Mouse (Mus musculus): ENCODE measurements around the gene Taar9. TPM values are rescaled to one million over a fixed set of nuclear protein-coding genes. Genes with fewer than 3 reads are reported as not detected.
"Not testable (repeated sequence)": the region's sequence is repeated elsewhere in the genome, so short reads cannot be mapped to it uniquely, and the experiment has no call there.

Taar9 gene
- polyA plus RNA-seq (2012; rRNA removed), result not detected in 2 replicates

DNA sequence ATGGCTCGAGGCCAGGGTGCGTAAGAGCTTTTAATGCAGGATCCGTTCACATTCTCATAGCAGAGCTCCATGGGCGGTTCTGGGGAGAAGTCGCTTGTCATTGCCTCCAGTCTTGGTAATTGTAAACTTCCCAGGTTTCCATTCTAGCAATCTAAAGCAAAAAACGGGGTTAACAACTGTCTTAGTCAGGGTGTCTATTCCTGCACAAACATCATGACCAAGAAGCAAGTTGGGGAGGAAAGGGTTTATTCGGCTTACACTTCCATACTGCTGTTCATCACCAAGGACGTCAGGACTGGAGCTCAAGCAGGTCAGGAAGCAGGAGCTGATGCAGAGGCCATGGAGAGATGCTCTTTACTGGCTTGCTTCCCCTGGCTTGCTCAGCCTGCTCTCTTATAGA lies at the start of gene Taar9:
Gene Taar9 (minus strand): TSS at position 101 of the 400 bp plus-strand sequence.
- not testable (repeated sequence) for DNase-seq (ENCODE audit: low spot score)

DNA sequence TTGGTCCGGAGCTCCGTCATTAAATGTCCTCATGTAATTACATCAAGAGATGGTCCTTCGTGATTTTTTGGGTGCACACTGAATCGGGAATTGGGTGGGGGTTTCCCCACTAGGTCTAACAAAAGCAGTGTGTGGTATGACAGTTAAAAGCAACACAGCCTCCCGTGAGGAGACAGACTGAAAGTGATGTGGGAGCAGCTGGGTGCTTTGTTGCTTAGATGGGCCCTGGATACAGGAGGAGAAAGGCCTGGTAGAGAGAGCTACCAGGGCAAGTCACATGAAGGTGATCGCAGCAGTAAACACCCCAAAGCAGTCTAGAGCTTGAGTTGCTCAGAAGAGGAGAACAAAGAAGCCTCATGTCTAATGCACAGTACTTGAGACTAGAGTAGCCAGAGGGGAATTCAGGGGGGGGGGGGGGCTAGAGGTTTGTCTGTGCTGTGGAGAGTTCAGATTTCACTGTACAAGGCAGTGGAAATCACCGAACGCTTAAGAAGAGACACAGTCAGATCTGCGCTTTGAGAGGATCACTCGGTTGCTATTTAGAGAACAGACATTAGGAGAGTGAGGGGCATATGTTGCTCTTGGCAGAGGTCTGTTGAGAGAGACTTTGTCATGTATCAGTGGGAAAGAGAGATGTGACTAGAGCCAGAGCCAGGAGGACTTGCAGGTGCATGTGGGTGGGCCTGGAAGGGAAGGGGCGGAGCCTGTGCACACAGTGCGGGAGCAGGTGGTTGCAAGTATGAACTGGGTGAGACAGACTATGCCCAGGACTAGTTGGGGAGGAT lies 49.3 kb upstream of the Taar9 start:
- no peak for DNase-seq (ENCODE audit: low spot score)

DNA sequence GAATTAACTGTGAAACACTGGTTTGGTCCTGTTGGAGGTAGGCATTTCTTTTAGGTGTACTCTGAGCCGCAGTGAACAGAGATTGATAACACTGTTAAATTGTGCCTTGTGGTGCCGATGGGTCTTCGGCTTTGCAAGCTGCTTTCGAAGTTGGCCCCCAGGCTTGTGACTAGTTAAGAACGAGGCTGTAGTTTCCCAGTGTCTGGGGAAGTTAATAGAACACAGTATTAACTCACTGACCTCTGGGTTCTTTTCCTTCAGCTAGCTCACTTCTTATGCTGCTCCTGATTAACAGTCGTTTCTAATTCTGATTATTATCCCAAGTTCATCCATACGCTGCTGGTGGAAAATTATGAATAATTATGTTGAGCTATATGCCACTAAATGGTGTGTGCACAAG lies 40.8 kb upstream of the Taar9 start:
- no peak for DNase-seq (ENCODE audit: low spot score)

DNA sequence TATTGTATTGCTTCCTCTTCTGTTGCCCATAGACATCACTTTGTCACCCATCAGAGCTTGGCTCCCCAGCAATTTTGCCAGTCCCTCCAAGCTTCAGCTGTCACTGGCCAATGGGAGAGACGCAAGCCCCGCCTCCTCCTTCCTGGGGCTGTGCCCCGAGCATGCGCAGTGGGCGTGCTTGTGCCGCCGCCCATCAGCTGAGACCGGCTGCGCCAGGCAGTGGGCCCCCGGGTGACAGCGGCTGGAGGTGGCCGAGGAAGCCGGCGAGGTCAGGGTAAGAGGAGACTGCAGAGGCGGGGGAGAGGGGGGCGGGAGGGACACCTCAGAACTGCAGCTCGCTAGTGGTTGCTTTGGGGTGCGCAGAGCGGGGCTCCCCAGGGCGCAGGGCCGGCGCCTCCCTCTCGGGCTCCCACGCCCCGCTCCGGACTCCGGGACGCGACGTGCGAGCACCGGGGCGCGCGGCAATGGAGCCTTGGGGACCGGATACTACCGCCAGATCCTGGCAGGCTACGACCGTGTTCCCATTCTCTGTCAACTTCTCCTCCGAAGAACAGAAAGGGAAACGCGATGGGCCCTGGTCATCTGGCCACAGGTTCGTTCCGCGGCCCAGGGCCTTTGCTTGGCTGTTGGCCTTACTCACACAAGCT lies 39.9 kb upstream of the Taar9 start, which contains the start of gene Stx7:
Gene Stx7 (plus strand): TSS at position 168 of the 647 bp plus-strand sequence.
- DNase-seq (ENCODE audit: low spot score), result peak; percentile 87

DNA sequence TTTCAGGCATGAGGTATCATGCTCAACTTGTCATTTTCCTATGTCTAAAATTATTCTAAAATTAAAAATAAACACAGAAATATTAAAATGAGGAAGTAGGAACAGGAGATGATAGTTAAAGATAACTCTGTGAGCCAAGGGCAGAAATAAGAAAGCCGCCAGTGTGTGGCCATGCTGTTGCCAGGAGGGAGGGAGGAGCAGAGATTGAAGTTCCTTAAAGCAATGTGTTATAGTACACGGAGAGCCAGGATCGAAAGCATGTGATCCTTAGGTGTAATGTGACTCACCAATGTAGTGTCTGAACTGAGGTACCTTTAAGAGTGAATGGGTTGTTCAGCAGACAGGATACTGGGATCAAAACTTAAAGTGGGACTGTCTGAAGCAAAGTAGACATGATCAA lies 33.4 kb upstream of the Taar9 start:
- no peak for DNase-seq (ENCODE audit: low spot score)

DNA sequence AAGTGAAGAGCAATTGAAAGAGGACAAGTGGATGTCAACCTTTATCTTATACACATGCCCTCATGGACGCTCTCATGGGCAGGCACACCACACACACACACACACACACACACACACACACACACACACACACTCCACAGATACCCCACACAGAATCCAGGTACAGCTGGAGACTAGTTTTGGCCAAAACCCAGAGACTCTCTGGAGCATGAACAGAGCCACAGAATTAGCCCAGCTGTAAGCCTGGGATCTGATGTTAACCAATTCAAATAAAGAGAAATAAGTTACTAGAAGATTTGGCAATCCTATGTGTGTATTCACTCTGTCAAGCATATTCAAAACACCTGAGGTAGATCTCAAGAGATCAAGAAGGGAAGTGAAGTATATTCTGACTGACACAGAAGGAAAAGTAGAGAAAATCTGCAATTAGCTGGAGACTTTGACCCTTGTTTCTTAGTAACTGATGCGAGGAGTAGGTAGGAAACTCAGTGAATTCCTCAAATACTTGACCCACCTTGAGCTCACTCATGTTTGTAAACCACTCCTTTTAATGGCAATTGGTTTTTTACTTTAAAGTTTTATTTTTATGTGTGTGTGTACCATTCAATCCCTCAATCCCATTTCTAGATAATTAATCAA lies 29.4 kb upstream of the Taar9 start:
- no peak for DNase-seq (ENCODE audit: low spot score)

DNA sequence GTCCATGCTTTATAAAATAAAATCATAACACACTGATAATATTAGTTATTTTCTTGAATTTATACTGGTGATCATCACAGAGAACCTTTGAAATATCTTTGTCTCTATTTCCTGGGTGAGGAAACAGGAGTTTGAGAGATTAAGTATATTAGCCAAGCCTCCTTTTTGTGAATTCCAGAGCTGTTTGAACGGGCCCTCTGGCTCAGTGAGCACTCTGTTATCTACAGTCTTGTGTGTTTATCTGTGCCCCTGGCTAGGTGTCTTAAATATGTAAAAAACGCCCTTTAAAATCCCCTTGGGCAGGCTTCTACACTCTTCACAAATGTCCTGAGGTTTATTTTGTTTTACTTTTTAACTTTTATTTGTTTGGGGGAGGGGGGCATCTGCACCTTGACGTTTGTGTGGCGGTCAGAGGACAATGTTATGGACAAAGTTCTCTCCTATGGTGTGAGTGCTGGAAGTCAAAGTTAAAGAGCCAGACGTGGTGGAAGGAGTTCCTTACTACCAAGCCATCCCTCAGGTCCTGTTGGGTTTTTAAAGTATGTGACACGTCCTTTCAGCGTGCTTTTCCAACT lies 24.8 kb upstream of the Taar9 start:
- DNase-seq (ENCODE audit: low spot score), result no peak

DNA sequence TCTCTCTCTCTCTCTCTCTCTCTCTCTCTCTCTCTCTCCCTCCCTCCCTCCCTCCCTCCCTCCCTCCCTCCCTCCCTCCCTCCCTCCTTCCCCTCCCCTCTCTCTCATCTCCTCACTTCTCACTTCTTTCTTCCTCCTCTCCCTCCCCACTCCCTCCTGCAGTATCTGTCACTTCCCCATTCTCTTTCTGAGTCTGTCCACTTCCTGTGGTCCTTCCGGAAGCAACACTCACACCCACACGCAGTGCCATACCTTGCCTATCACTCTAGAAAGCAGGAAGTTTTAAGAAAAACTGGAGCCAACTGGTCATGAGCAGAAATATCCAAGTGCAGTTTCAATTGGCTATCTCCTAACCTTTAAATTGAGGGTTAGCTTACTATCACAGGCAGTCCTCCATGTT lies 23.8 kb upstream of the Taar9 start:
- DNase-seq (ENCODE audit: low spot score), result no peak

DNA sequence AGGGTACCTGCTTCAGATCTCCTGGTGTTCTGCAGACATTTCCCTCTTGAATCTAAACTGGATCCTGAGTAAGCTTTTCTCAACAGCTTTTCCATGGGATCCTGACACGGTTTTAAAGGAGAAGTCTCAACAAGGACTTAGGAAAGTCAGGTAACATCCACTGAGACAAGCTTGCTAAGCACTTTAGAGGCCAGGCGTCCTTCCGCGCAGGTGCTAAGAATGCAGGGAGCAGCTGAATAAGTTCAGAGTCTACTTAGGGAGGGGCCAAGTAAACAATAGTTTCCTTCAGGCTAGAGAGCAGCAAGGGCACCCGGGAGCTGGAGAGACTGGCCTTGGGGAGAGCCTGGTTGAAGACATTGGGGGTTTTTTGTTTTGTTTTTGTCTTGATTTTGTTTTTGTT lies 22.9 kb upstream of the Taar9 start:
- no peak for DNase-seq (ENCODE audit: low spot score)

DNA sequence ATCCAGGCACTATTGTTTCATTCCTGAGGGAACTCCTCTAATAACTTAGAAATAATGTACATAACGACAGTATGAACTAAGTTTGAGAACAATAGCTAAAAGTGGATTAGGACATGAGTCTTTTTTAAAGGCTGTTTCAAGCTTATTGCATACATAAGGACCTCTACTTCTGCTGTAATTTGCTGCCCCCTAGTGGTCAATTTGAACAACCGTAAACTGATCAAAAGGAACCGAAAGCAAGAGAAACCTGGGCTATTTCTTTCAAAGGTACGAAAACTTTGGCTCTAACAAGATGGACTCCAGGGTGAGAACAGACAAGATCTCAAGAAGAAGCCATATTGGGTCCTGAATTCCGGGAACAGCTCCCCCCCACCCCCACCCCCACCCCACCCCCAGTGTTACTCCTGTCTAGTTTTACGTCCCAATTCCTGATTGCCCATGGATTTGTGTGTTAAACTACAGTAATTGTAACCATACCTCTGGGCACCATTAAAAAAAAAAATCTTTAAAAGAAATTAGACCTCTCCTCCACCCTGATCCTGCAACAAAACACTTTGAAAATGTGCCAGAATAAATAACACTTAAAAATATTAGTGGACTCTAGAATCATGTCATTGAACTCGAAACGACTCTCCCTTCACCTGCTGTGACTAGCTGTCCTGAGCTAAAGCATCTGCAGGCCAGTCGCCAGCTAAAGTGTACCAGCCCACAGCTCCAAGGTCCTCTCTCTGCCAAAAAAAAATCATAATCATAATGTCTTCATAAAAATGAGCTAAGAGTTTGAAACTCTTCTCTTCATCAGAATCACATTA lies 22.3 kb upstream of the Taar9 start:
- no peak for DNase-seq (ENCODE audit: low spot score)

DNA sequence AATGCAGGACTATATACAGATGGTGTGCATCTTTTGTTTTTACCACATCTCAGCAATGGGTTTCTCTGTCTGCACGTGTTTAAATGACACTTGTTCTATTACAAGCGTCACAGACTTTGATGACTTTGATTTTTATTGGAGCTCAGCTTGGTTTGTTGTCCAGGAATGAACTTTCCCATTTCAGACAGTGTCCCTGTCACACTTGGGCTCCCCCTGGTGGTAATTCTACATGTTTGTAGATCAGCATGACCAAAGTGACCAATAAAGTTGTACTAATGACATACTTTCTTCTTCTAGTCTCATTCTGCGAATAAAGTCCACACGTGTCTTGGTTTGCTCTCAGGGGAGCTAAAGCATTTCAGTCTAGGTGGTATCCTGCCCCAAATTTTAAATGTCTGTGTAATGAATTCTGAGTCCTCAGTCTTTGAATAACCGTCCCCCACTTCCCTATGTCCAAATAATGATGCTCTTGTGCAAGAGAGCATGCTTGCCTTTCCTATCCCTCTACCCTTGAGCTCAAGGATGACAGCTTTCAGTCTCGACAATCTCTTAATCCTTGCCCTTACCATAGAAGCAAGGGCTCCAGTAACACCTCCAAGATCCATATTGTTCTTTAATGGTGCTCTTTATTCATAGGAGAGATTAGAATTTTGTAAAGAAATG lies 1.9 kb upstream of the Taar9 start:
- DNase-seq (ENCODE audit: low spot score), result no peak

DNA sequence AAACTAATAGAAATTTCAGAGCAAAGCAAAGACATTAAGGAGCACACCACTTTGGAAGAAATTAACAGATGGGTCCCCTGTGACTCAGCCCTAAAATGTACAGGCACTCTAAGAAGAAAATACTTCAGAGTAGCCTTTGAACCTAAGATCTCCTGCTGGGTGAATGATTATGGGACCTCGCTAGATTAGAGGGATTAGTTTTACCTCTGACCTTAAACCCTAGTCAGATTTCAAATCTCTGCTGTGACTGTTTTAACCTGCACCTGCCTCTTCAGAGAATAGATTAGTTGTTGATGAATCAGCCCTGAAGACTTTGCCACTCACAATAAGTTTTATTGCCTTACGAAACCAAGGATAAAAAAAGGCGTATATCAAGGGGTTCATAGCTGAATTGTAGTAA lies 1.1 kb downstream of the Taar9 start:
- no peak for DNase-seq (ENCODE audit: low spot score)

DNA sequence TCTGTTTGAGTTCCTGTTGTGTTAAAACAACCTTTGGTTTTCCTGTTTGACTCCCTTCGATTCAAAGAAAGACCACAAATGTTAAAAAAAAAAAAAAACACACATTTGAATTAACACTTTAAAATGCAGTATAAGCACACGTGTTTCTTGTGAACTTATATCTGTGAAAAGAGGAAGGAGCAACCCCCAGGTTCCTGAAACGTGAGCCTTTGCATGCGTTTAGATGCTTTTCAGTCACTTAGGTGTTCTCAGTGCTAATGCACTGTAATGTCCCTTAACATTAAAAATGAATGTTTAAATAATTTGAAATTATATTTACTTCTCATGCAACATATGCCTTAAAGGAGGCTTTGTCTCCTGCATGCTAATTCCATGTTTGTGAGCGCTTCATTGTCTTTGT lies 1.6 kb downstream of the Taar9 start:
- no peak for DNase-seq (ENCODE audit: low spot score)

DNA sequence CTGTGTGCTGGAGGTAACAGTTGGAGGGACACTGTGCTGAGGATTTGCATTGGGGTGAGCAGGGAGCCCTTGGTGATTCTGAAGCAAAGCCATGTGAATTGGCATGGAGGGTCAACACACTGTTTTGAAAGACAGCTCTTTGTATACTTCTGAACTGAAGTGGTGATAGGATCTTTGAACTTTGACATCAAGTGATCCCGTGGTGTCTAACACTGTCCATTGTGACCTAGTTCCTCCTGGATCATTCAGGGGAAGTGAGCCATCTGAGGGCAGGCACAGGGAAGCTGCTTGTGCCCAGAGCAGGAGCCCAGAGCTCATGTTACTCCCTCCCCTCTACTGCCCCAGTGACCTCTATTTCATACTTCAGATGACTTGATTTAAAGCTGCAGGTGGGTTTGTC lies 6.0 kb downstream of the Taar9 start:
- not testable (repeated sequence) for DNase-seq (ENCODE audit: low spot score)

DNA sequence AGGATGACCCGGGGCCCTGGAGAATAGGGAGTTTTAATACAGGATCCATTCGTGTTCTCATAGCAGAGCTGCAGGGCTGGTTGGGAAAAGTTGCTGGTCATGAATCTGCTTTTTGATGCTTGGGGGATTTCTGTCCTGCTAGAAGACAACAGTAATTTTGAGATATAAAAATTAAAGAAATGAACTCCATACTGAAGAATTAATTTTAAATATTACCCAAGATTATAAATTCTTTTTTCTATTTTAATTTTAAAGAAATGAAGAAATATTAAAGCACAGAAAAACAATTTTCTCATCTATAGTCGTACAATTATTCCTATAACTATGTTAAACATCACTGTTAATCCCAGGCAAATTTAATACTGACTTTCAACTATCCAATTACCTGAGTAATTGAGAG lies 7.5 kb downstream of the Taar9 start, which contains the start of gene Taar8c:
Gene Taar8c (minus strand): TSS at position 101 of the 400 bp plus-strand sequence.
- DNase-seq (ENCODE audit: low spot score), result not testable (repeated sequence)

DNA sequence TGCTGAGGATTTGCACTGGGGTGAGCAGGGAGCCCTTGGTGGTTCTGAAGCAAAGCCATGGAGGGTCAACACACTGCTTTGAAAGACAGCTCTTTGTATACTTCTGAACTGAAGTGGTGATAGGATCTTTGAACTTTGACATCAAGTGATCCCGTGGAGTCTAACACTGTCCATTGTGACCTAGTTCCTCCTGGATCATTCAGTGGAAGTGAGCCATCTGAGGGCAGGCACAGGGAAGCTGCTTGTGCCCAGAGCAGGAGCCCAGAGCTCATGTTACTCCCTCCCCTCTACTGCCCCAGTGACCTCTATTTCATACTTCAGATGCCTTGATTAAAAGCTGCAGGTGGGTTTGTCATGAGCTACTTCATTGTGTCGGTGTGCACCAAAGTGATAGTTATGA lies 12.3 kb downstream of the Taar9 start:
- DNase-seq (ENCODE audit: low spot score), result not testable (repeated sequence)

DNA sequence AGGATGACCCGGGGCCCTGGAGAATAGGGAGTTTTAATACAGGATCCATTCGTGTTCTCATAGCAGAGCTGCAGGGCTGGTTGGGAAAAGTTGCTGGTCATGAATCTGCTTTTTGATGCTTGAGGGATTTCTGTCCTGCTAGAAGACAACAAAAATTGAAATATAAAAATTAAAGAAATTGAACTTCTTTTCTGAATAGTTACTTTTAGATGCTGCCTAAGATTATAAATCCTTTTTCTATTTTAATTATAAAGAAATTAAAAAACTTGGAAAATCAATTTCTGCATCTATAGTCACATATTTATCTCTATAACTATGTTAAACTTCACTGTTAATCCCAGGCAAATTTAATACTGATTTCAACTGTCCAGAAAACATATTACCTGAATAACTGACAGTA lies 17.1 kb downstream of the Taar9 start, which contains the start of gene Taar8b:
Gene Taar8b (minus strand): TSS at position 101 of the 400 bp plus-strand sequence.
- no peak for DNase-seq (ENCODE audit: low spot score)

DNA sequence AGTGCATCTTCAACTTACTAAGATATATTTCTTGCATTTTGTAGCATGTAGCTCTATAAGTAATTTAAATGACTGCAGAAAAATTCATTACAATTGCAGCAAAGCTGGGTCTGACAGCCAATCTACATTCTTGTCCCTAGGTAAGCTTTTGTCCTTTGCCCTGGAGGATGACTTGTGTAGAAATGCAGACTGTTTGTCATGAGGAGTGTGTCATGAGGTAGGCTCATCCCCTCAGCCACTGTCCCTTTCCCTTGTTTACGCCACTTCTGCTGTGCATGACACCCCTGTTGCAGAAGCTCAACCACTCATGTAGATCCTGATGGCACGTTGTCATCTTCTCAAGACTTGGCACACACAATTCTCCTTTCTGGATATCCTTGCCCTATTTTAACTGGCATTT lies 22.2 kb downstream of the Taar9 start:
- DNase-seq (ENCODE audit: low spot score), result no peak

DNA sequence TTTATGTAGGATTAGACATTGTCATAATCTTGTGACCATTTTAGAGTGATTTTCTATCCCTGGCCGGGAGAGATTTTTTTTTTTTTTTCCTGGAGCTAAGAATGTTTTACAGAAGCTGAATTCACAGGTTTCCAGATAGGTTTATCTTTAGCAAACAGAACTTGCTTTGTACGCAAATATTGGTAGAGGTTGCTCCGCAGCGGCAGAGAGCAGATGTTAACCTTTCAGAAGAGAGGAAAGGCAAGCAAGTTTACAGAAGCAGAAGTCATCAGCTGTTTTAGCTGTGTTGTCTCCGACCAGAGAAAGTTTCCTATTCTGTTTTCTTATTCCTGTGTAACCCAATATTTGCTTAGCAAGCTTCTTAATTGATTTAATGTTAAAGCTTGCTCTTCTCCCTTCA lies 22.8 kb downstream of the Taar9 start:
- no peak for DNase-seq (ENCODE audit: low spot score)

DNA sequence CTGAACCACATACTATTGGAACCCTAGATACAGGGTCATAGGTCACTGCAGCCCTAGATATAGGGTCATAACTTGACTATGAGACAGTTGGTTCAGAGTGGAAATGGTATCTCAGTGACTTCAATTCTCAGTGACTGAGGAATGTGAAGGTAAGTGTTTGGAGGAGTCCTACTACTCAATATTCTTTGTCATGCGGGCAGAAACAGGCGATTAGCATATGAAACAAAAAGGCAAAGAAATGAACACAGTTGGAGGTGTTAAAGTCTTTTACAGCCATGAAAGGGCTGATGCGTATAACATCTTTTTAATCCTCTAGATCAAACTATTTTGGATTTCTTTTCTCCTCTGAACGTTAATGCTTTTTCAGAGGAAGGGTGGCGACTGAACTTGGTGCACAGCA lies 23.4 kb downstream of the Taar9 start:
- DNase-seq (ENCODE audit: low spot score), result no peak

DNA sequence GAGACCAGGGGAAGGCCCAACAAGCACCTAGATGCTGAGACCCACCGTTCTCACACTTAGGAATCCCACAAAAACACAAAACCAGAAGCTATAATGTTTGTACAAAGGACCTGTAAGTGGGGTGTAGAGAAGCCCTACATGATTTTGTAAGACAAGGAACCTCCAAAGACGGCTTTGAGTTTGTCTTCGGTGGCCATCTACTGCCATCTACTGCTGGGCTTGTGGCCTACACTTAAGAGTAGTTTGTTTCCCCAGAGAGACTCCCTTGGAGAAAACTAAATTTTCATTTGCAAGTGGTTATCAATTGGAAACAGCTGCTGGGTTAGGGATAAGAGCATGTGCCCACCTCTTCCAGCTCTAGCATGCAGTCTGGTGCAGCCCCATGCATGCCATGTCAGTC lies 29.2 kb downstream of the Taar9 start:
- DNase-seq (ENCODE audit: low spot score), result no peak
